Mouse (Mus musculus) midbrain, embryonic 10.5 days (tissue): ENCODE results near the gene Ddr1. TPM values are rescaled to one million over a fixed set of nuclear protein-coding genes. Genes with fewer than 3 reads are reported as not detected.
"Not testable (repeated sequence)": the region's sequence is repeated elsewhere in the genome, so short reads cannot be mapped to it uniquely, and the experiment has no call there.

Source experiments
- DNase-seq: peaks from one replicate; pipeline ENCODE4 v3.0.0-alpha.2; 2017; ENCODE audit warnings: low spot score
- H3K27ac ChIP-seq: fragments of 300-500 bp; sonication (generic); replicated peaks from 2 replicates; pipeline ENCODE4 v1.5.1; 2016; ENCODE audit warnings: mild to moderate bottlenecking
- H3K27me3 ChIP-seq: fragments of 300-500 bp; sonication (generic); 2 replicates; pipeline ENCODE4 v1.6.1; 2016; ENCODE audit warnings: low read depth, mild to moderate bottlenecking; ENCODE audit not compliant: poor library complexity, severe bottlenecking
- H3K36me3 ChIP-seq: fragments of 300-500 bp; sonication (generic); 2 replicates; pipeline ENCODE4 v1.6.1; 2016; ENCODE audit warnings: mild to moderate bottlenecking, moderate library complexity
- H3K4me1 ChIP-seq: fragments of 300-500 bp; sonication (generic); 2 replicates; pipeline ENCODE4 v1.6.1; 2016
- H3K4me3 ChIP-seq: fragments of 300-500 bp; sonication (generic); 2 replicates; pipeline ENCODE4 v1.5.1; 2016; ENCODE audit warnings: mild to moderate bottlenecking, moderate library complexity
- H3K9me3 ChIP-seq: fragments of 300-500 bp; sonication (generic); replicated peaks from 2 replicates; pipeline ENCODE4 v1.6.1; 2016; ENCODE audit warnings: mild to moderate bottlenecking
- WGBS: fragments of 180-500 bp; shearing (Covaris S2); methylation state at CpG from one replicate; pipeline ENCODE4 v1.1.7; 2016; 5-methylcytosine and 5-hydroxymethylcytosine counted together
- polyA plus RNA-seq: library from polyadenylated mRNA; unstranded; fragments of >200 nt; fragmentation: Nextera tagmentation; extraction: Ambion mirVana; gene quantifications from 2 replicates; pipeline ENCODE4 v1.2.1, GENCODE M21; 2016

Gene Ddr1
- polyA plus RNA-seq, 1 experiment from 2014 or later = 142 TPM

- Histone ChIP-seq H3K4me3 (no peak overlapping the region), H3K27ac (no peak overlapping the region), H3K9me3 (no peaks in the 10 kb centered on the region), H3K4me1 (peaks cover 8% of the 10 kb centered on the region), H3K36me3 (no peaks in the 10 kb centered on the region), H3K27me3 (peaks cover 12% of the 10 kb centered on the region)
- no peak for DNase-seq
- WGBS = 89% methylated on average over 2 of the region's 2 CpGs
These were observed 29.0 kb upstream of the Ddr1 start for GRCm38 (mm10) chr17:35733398-35733797.

- peaks cover 12% of the 10 kb centered on the region for H3K4me1 ChIP-seq
- 74% methylated on average over 10 of the region's 10 CpGs for WGBS
- no peaks in the 10 kb centered on the region for H3K9me3 ChIP-seq
- H3K27ac ChIP-seq = no peak overlapping the region
- H3K4me3 ChIP-seq = no peak overlapping the region
- peaks cover 19% of the 10 kb centered on the region for H3K27me3 ChIP-seq
- H3K36me3 ChIP-seq = no peaks in the 10 kb centered on the region
- DNase-seq = no peak
These were observed 27.2 kb upstream of the Ddr1 start for GRCm38 (mm10) chr17:35731431-35732145.

DNA sequence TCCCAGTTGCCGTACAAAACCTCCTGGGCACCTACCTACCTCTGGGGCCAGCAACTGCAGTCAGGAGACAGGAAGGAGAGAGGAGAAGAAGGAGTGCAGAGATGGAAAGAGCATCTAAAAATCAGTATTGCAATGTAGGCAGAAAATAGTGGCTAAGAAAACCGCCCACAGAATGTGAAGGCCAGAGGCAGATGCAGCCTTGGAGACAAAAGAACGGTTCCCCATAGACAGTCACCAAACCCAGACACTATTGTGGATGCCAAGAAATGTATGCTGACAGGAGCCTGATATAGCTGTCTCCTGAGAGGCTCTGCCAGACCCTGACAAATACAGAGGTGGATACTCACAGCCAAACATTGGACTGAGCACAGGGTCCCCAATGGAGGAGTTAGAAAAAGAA is 25.7 kb upstream of the Ddr1 start:
- Histone ChIP-seq H3K27me3 (peaks cover 28% of the 10 kb centered on the region), H3K4me1 (peaks cover 13% of the 10 kb centered on the region)
- H3K9me3 ChIP-seq, H3K27ac ChIP-seq, DNase-seq, H3K36me3 ChIP-seq, H3K4me3 ChIP-seq: not testable (repeated sequence)
- 83% methylated on average over 3 of the region's 3 CpGs for WGBS

- DNase-seq = no peak
- peaks cover 41% of the 10 kb centered on the region for H3K27me3 ChIP-seq
- no peaks in the 10 kb centered on the region for H3K9me3 ChIP-seq
- 78% methylated on average over 4 of the region's 4 CpGs for WGBS
- no peak overlapping the region for H3K27ac ChIP-seq
- no peaks in the 10 kb centered on the region for H3K36me3 ChIP-seq
- H3K4me3 ChIP-seq = no peak overlapping the region
- H3K4me1 ChIP-seq = peaks cover 15% of the 10 kb centered on the region
These were observed 24.4 kb upstream of the Ddr1 start for GRCm38 (mm10) chr17:35728821-35729220.

- H3K36me3 ChIP-seq = no peaks in the 10 kb centered on the region
- WGBS = 36% methylated on average over 10 of the region's 10 CpGs
- H3K4me1 ChIP-seq = peaks cover 15% of the 10 kb centered on the region
- no peak overlapping the region for H3K4me3 ChIP-seq
- H3K27ac ChIP-seq = no peak overlapping the region
- H3K27me3 ChIP-seq = peaks cover 43% of the 10 kb centered on the region
- no peak for DNase-seq
- no peaks in the 10 kb centered on the region for H3K9me3 ChIP-seq
These were observed 23.2 kb upstream of the Ddr1 start for GRCm38 (mm10) chr17:35727471-35728205.

DNA sequence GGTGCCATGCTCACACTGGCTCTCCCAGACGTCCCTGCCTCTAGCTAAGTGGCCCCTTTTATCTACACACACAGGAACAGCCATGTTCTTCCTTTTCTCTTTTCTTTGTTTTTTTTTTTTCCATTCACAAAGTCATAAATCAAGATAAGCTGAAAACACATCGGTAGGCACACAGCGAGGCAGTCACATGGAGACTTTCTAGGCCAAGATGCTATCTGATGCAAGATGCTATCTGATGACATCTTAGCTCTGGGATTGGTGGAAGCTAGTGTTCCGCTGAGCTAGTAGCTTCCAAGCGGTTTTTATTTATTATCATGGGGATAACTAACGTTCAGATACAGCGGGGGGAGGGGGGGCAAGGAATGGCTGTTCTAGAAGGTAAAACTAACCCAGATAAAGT is 22.6 kb upstream of the Ddr1 start:
- DNase-seq = no peak
- Histone ChIP-seq H3K4me1 (peaks cover 15% of the 10 kb centered on the region), H3K9me3 (no peaks in the 10 kb centered on the region), H3K4me3 (no peak overlapping the region), H3K27ac (no peak overlapping the region), H3K36me3 (no peaks in the 10 kb centered on the region), H3K27me3 (peaks cover 45% of the 10 kb centered on the region)
- 56% methylated on average over 7 of the region's 7 CpGs for WGBS

DNA sequence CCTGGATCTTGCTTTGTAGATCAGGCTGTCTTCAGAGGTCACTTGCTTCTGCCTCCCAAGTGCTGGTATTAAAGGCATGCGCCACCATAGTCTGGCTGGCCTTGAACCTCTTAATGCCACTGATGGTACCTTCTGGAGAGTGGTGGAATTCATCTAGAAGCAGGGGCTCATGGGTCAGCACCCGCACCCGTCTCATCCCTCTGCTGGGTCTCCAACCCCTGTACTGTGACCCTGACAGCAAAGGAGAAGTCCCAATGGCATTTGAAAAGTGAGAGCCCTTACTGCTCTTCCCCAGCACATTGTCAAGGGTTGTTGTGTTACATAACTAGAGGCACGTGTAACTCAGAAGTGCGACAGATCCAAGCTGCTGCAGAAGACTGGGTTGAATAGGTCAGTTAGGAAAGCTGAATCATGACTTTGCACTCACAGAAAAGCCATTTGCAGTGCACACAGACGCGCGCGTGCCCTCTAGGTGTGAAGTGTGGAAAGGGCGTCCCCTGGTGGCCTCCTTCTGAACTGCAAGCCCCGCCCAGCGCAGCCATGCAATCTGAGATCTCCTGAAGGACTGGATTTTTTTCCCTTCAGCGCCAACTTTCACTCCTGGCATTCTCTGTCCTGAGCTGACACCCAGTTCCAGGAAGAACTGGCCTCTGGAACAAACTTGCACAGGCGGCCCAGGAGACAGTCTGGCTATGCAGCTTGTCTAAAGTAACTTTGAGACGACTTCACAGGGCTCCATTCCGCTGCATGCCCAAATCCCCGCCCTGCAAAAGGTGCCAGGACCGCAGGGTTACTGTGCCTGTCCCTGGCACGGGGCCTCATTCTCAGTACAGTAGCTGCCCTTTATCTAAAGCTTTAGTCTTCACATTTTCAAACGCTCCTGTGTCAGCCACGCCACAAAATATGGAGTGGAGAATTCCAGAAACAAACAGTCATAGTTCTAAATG is 21.1 kb upstream of the Ddr1 start:
- H3K27ac ChIP-seq = peak overlapping the region; percentile 50; the same call in 1 of the 2 replicates
- 33% methylated on average over 21 of the region's 21 CpGs for WGBS
- peak; percentile 89 for DNase-seq
- peaks cover 19% of the 10 kb centered on the region for H3K4me1 ChIP-seq
- H3K4me3 ChIP-seq = no peak overlapping the region; the same call in 1 of the 2 replicates
- H3K9me3 ChIP-seq = no peaks in the 10 kb centered on the region
- peaks cover 54% of the 10 kb centered on the region for H3K27me3 ChIP-seq
- H3K36me3 ChIP-seq = no peaks in the 10 kb centered on the region

- Histone ChIP-seq H3K27ac (peak overlapping the region; percentile 50; the same call in 1 of the 2 replicates), H3K36me3 (no peaks in the 10 kb centered on the region), H3K4me1 (peaks cover 23% of the 10 kb centered on the region), H3K27me3 (peaks cover 40% of the 10 kb centered on the region), H3K9me3 (0 out of 2 replicates have a peak, but pooled peaks cover 2% of the 10 kb centered on the region), H3K4me3 (no peak overlapping the region)
- DNase-seq = no peak
- 74% methylated on average over 8 of the region's 8 CpGs for WGBS
These were observed 17.3 kb upstream of the Ddr1 start for GRCm38 (mm10) chr17:35721676-35722075.

- DNase-seq = no peak
- H3K9me3 ChIP-seq = 0 out of 2 replicates have a peak, but pooled peaks cover 2% of the 10 kb centered on the region
- peak overlapping the region; percentile 63 for H3K27ac ChIP-seq
- H3K4me3 ChIP-seq = no peak overlapping the region
- no peaks in the 10 kb centered on the region for H3K36me3 ChIP-seq
- 33% methylated on average over 11 of the region's 11 CpGs for WGBS
- H3K27me3 ChIP-seq = peaks cover 29% of the 10 kb centered on the region
- peaks cover 17% of the 10 kb centered on the region for H3K4me1 ChIP-seq
These were observed 15.9 kb upstream of the Ddr1 start for GRCm38 (mm10) chr17:35720340-35720727.

GRCm38 (mm10) chr17:35719616-35720339 is 15.4 kb upstream of the Ddr1 start:
- Histone ChIP-seq H3K9me3 (0 out of 2 replicates have a peak, but pooled peaks cover 2% of the 10 kb centered on the region), H3K36me3 (no peaks in the 10 kb centered on the region), H3K27me3 (peaks cover 23% of the 10 kb centered on the region), H3K27ac (peak overlapping the region; percentile 63), H3K4me1 (peaks cover 13% of the 10 kb centered on the region), H3K4me3 (no peak overlapping the region)
- DNase-seq = no peak
- 66% methylated on average over 9 of the region's 9 CpGs for WGBS

DNA sequence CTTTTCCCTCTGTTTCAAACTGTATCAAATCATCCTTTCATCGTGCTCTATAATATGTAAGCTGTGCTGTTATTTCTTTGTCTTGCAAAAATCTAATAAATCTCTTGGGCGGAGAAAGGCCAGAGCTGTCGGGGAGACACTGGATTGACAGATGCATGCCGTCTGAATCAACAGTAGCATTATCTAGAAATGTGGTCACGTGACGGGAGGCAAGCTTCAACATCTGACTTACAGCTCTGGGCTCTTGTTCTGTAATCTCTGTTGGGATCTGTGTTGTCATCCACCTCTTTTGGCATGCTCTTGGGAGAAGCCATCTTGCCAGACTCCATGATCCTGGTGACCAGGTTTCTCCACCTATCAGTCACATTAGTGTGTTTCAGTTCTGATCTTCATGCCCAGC is 12.7 kb upstream of the Ddr1 start:
- Histone ChIP-seq H3K27ac (no peak overlapping the region), H3K4me1 (peaks cover 16% of the 10 kb centered on the region), H3K36me3 (no peaks in the 10 kb centered on the region), H3K27me3 (peaks cover 10% of the 10 kb centered on the region; the same call in 1 of the 2 replicates), H3K4me3 (no peak overlapping the region), H3K9me3 (0 out of 2 replicates have a peak, but pooled peaks cover 2% of the 10 kb centered on the region)
- 92% methylated on average over 6 of the region's 6 CpGs for WGBS
- no peak for DNase-seq

DNA sequence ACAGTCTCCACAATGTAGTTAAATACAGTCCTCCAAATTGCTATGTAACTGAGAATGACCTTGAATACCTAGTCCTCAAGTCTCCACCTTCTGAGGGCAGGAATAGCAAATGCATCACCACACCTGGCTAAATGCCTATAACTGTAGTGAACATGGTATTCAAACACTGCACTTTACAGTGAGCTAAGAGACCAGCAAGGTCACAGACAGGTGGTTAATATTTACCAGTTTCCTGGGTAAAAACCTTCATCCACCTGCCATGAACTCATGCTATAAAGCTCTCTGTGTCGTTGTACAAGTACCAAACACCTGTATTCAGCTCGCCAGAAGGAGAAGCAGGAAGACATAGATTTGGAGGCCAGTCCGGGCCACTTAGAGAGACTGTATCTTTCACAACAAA is 11.7 kb upstream of the Ddr1 start:
- 0 out of 2 replicates have a peak, but pooled peaks cover 2% of the 10 kb centered on the region for H3K9me3 ChIP-seq
- peaks cover 24% of the 10 kb centered on the region for H3K4me1 ChIP-seq
- H3K27ac ChIP-seq = no peak overlapping the region
- 87% methylated on average over 3 of the region's 3 CpGs for WGBS
- no peak overlapping the region for H3K4me3 ChIP-seq
- DNase-seq = no peak
- no peaks in the 10 kb centered on the region for H3K36me3 ChIP-seq
- 0 out of 2 replicates have a peak, but pooled peaks cover 5% of the 10 kb centered on the region for H3K27me3 ChIP-seq
